Mouse (Mus musculus) adrenal gland, adult 18-20 months (tissue): ENCODE data around the gene Tusc2. TPM values are rescaled to one million over a fixed set of nuclear protein-coding genes. Genes with fewer than 3 reads are reported as not detected.
"Not testable (repeated sequence)": the region's sequence is repeated elsewhere in the genome, so short reads cannot be mapped to it uniquely, and the experiment has no call there.

ENCODE experiments used
- DNase-seq, 2 experiments: peaks; one replicate each; pipeline ENCODE4 v3.0.0; 2021 to 2022; ENCODE audit warnings: low spot score in 2 of 2
- total RNA-seq, 2 experiments: library from RNA; stranded (reverse); gene quantifications; 1 replicate in 1 of 2; 2 replicates in 1 of 2; pipeline ENCODE4 v1.2.3; 2021

The Tusc2 gene
- total RNA-seq, 2 experiments from 2014 or later: 53.9 to 54.3 TPM

DNA sequence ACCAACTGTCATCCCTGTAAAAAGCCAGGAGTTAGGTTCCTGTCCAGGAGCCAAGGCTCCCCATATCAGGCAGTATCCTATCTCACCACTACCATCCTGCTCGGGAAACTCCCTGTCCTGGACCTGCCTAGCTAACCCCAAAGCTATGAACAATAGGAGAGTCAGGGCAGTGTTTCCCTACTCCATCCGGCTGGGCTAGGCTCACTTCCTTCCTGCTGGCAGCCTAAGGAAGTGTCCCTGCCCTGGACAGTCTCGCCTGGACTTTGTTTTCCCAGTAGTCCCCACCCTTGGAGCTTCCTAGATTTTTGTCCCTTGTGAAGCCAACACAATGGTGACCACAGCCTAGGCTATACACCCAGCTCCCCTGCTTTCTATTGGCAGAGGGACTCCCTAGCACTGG, 3.8 kb downstream of the Tusc2 start:
- DNase-seq: no peak

DNA sequence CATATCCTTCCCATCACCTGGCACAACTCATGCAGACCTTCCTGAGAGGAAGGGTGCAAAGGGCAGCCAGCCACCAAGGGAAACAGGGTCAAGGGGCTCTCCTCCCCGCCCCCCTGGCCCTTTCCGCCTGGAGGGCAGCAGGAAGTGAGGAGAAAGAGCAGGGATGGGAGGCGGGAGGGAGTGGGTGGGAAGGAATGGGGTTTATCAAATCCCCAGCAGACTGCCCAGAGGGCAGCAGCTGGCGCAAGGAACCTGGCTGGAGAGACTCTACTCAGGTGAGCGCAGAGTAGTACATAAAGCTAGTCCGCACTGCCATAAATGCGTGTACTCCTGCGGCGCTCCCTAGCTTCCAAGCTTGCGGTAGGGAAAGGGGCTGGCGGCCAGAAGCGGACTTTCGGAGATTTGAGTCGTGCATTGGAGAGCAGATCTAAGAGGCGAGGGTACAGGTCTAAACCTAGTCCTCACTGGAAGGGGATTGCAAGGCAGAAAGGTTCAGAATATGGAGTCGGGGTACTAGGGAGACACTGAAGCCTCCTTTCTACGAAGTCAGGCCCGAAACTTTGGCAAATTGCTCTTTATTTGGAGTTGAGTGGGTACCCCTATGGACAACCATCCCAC, 4.8 kb downstream of the Tusc2 start, which contains the start of gene Hyal2:
Gene Hyal2 (plus strand): TSS at position 244 of the 618 bp plus-strand sequence.
- DNase-seq: no peak

DNA sequence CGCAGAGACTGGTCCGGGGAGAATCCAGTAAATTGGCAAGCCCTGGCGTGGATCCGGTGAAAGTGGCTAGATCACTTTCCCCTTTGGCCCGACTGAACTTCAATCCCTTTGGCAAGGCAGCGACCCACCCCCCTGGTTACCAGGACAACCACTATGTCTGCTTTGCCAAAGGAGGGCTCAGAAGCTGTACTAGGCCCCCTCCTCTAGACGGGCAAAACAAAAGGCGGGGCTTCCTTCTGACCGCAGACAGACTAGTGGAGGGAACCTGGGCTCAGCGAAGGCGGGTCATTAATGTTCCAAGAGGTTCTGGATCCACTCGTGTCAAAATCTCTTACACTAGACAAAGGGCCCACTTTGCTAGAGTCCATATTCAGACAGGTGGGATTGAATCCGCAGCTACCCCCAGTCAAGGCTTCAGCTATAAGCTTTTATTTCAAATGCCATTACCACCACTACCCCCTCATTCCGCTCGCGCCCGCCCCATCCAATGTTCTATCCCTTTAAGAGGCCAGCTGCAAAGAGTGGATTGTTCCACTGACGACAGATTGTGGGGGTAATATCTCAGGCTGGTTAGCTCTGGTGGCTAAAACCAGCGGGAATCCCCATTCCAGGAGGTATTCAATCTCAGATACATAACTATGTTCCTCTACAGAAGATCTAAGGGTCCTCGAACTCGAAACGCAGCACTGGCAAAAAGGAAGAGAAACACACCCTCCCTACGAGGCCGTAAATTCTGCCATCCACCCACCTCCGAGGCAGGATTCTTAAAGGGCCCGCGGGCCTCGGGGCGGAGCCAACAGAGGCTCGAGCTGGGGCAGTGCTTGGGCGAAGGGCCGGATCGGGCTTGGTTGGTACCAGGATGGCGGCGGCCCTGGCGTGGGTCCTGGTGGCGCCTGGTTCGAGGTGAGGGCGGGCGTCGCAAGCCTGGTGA, 5.5 kb downstream of the Tusc2 start:
- peak; percentile 77 to 80 for DNase-seq

DNA sequence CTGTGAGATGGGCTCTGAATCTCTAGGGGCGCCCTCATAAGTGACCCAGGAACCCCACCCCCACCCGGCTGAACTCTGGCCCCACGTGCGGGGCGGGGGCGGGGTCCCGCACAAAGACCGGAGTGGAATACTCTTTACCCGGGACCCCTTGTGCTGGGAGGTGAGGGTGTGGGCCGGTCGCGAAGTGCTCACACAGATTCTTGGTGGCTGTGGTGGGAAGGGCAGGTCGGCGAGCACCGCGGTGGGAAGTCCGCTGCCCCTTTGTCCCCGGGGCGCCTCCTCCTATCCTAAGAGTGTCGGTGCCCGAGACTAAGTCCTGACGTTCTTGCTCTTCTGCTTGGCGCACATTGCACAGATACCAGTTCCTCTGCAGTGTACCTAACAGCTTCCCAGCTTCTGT, 6.2 kb downstream of the Tusc2 start:
- DNase-seq: no peak

DNA sequence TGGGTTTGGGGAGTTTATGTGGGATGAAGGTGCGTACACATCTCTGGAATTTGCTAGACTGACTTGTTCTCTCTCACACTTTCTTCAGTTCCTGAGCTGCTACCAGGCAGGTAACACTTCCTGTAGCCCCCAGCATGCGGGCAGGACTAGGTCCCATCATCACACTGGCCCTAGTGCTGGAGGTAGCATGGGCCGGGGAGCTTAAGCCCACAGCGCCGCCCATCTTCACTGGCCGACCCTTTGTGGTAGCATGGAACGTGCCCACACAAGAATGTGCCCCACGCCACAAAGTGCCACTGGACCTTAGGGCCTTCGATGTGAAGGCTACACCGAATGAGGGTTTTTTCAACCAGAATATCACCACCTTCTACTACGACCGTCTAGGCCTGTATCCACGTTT, 7.0 kb downstream of the Tusc2 start:
- DNase-seq: no peak

DNA sequence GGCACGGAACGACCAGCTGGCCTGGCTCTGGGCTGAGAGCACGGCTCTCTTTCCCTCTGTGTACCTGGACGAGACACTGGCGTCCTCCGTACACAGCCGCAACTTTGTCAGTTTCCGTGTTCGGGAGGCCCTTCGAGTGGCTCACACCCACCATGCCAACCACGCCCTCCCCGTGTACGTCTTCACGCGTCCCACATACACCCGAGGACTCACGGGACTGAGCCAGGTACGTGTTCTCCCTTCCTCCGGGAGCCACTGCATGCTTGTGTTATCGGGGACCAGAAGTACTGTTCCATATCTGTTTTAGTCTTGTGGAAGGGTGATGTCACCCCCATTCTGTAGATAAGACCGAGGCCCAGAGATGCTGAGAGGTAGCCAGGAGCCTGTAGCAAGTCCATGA, 7.8 kb downstream of the Tusc2 start:
- no peak for DNase-seq

DNA sequence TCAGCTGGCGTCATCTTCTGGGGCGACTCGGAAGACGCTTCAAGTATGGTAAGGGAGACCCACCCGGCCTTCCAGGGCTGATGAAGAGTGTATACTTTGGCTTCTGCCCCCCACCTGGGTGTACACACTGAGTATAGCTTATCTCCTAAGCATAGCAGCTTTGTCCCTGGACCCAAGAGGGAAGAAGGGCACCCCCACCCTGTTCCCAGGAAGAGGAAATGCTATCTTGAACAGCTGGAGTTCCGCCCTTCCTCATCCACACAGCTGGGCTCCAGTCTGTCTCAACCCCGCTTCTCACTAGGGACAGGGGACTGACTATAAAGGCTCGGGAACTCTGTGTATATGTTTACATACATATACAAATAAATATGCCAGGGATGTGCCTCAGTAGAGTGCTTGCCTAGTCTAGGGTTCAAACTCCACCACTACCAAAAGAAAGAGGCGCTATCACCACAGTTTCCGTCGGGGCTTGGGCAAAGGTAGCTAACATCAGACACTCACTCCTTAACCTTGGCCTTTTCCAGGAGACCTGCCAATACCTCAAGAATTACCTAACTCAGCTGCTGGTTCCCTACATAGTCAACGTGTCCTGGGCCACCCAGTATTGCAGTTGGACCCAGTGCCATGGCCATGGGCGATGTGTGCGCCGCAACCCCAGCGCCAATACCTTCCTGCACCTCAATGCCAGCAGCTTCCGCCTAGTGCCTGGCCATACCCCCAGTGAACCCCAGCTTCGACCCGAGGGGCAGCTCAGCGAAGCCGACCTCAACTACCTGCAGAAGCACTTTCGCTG, 8.7 kb downstream of the Tusc2 start:
- no peak for DNase-seq

DNA sequence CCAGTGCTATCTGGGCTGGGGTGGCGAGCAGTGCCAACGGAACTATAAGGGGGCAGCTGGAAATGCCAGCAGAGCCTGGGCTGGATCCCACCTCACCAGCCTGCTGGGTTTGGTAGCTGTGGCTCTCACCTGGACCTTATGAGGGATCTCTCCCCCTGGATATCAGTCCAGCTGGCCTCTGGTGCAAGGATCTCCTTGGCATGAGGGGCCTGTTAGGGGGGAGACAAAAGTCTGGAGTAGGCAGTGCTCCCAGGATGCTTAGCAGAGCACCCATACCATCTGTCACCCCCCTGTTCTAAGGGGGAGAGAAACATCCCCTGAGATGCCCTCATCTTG, 9.2 kb downstream of the Tusc2 start:
- DNase-seq: no peak

DNA sequence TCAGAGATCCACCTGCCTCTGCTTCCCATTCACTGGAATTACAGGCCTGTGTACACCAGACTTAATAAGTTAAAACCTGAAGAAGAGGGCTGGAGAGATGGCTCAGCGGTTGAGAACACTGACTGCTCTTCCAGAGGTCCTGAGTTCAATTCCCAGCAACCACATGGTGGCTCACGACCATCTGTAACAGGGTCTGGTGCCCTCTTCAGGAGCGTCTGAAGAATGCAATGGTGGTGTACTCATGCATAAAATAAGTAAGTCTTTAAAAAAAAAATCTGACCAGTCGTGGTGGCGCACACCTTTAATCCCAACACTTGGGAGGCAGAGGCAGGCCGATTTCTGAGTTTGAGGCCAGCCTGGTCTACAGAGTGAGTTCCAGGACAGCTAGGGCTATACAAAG, 10.7 kb downstream of the Tusc2 start:
- DNase-seq: not testable (repeated sequence)

- DNase-seq: no peak
These were observed 12.7 kb downstream of the Tusc2 start for GRCm38 (mm10) chr9:107575579-107576356.

GRCm38 (mm10) chr9:107576357-107577107, 13.5 kb downstream of the Tusc2 start, which contains the start of gene Hyal1:
TSS of gene Hyal1 (plus strand) at chr9:107576927.
- peak; percentile 62 to 70 for DNase-seq

- DNase-seq: no peak
These were observed 14.8 kb downstream of the Tusc2 start for GRCm38 (mm10) chr9:107577871-107578270.

- DNase-seq: no peak
These were observed 15.5 kb downstream of the Tusc2 start, which contains the start of gene Naa80 for GRCm38 (mm10) chr9:107578587-107578986. TSS of gene Naa80 (plus strand) at chr9:107578887.

- DNase-seq: no peak
These were observed 16.2 kb downstream of the Tusc2 start for GRCm38 (mm10) chr9:107579023-107579900.

DNA sequence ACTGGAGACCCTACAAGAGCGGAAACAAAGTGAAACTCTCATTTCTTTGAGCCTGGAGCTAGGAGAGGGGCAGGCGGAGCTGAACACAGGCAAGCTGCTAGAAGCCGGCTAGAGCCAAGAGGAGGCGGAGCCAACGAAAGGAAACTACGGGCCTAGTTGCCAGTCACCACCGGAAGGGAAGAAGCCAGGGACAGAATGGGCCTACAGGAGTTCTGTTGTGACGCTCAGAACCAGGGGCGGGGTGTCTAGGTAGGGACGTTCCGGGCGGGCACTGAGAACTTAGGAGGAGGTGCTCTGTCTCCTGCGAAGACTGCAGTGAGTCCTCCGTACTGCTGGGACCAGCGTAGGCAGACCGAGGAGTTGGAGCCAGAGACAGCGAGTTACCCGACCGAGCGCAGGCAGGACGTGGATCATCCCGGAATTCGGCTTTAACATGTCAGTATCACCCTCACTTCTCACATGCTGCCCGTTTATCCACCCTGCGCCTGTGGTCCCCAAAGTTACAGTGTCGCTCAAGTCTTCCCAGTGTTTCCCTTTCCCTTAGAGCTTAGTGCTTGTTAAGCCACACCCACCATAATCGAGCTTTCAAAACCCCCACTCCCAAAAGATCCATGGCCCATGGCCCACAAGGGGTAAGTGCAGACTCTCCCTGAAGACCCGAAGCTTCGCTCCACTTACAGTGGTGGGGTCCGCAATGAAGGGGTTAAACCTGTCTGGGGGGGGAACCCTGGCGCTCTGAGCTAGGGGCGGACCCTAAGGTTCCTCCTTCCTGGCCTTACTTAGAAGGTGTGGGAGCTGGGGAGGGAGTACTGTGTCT, 17.7 kb downstream of the Tusc2 start, which contains the start of gene Hyal3:
Gene Hyal3 (plus strand): TSS at position 318 of the 817 bp plus-strand sequence.
- DNase-seq: peak; percentile 76 to 80

DNA sequence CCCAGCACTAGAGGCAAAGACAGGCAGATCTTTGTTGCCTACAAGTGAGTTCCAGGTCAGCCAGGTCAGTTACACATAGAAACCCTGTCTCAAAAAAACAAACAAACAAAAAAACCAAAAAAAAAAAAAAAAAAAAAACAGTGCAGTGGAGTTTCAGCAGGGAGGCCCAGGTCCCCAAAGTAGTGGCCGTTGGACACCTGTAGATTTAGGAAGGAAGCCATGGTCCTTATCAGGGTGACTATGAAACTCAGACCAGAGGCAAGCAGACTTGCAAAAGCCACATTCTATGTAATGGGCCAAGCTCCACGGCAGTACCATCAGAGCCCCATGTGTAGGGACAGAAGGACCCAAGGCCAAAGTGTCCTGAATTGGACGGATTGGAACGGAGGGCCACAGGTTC, 18.5 kb downstream of the Tusc2 start:
- no peak for DNase-seq

GRCm38 (mm10) chr9:107582509-107583062, 19.5 kb downstream of the Tusc2 start:
- DNase-seq: no peak

- DNase-seq: no peak
These were observed 20.1 kb downstream of the Tusc2 start for GRCm38 (mm10) chr9:107583174-107583573.
